Mouse (Mus musculus): ENCODE data around the gene Olfr168. TPM values are rescaled to one million over a fixed set of nuclear protein-coding genes. Genes with fewer than 3 reads are reported as not detected.
"Not testable (repeated sequence)": the region's sequence is repeated elsewhere in the genome, so short reads cannot be mapped to it uniquely, and the experiment has no call there.

Gene Olfr168
- polyA plus RNA-seq (2015; fragmentation: Nextera tagmentation; extraction: Ambion mirVana): not detected in 2 replicates

DNA sequence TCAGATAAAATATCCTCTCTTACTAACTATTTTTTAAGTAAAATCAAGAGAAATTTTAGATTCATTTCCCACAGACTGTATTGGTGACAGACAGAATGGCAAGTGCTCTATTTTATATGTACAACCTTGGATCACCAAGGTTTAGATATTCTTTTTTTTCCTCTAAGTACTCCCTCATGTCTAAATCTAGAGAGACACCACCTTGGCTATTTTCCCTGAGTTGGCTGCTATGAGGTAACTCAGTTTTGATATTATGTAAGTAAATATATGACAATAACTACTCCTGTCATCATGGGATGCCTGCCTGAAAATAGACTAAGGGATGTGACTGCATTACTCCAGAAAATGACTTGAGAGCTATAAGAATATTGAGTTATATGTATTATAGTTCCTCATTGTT is at the start of gene Olfr168:
Gene Olfr168, minus strand, starts transcription at position 101 of the 400 bp plus-strand sequence.
- Histone ChIP-seq H3K4me2 (ENCODE audit: low read length) (no peak within 1 kb of the TSS), H3K27me3 (ENCODE audit: control insufficient read depth, insufficient read depth, low read depth, low read length) (no peaks in the 10 kb centered on the region), H3K4me1 (ENCODE audit: control insufficient read depth, insufficient read depth, low read length) (no peaks in the 10 kb centered on the region), H3K9ac (ENCODE audit: low read depth, low read length) (no peak within 1 kb of the TSS), H3K27ac (ENCODE audit: low read length) (no peak within 1 kb of the TSS), H3K36me3 (ENCODE audit: control insufficient read depth, insufficient read depth, low read length) (no peaks in the 10 kb centered on the region), H3K4me3 (ENCODE audit: low read depth, low read length) (no peak within 1 kb of the TSS), H3K9me3 (replicated peaks; ENCODE audit: control insufficient read depth, low read length, poor library complexity, severe bottlenecking) (no peaks in the 10 kb centered on the region; the same call in 1 of the 2 replicates)
- ATAC-seq: no peak

DNA sequence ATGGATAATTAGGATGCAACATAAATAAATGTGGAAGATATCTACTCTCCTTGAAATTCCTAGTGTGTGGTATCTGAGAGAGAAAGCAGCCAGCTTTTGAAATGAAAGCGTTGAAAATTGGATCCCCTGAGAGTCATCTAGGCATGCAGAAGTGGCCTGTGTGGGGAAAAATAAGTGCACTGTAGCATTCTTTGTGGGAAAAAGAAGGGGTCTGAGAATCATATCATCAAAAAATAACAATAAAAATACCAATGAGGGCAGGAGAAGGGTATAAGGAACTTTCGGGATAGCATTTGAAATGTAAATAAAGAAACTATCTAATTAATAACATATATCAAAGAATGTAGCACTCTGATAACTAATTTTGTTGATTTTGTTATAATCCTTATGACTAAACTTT is 36.4 kb upstream of the Olfr168 start, which contains the start of gene Olfr169:
Gene Olfr169, minus strand, starts transcription at position 101 of the 400 bp plus-strand sequence.
- H3K9me3 ChIP-seq (replicated peaks; ENCODE audit: control insufficient read depth, low read length, poor library complexity, severe bottlenecking); H3K27me3 ChIP-seq (ENCODE audit: control insufficient read depth, insufficient read depth, low read depth, low read length); H3K4me2 ChIP-seq (ENCODE audit: low read length); ATAC-seq; H3K4me3 ChIP-seq (ENCODE audit: low read depth, low read length); H3K27ac ChIP-seq (ENCODE audit: low read length); H3K4me1 ChIP-seq (ENCODE audit: control insufficient read depth, insufficient read depth, low read length); H3K36me3 ChIP-seq (ENCODE audit: control insufficient read depth, insufficient read depth, low read length); H3K9ac ChIP-seq (ENCODE audit: low read depth, low read length): not testable (repeated sequence)
- 95% methylated on average over 2 of the region's 2 CpGs for WGBS

DNA sequence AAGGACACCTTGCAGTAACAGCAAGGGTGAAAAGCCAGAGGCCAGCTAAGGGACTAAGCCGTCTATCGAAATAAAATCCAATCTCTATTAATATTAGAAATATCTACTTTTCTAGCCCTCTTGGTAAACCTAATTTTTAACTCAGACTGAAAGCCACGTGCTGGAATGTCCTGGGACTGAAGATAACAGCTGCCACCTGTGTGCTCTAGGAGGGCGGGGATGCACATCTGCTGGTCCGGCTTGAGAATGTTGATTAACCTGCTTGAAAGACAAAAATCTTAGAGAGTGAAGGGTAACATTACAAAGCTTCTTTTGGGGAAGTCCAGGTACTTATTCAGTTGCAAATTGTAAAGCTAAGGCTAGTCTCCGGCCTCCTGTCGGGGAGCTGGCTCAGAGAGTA is 18.1 kb upstream of the Olfr168 start:
- H3K4me3 ChIP-seq (ENCODE audit: low read depth, low read length); H3K9ac ChIP-seq (ENCODE audit: low read depth, low read length); H3K36me3 ChIP-seq (ENCODE audit: control insufficient read depth, insufficient read depth, low read length); H3K27ac ChIP-seq (ENCODE audit: low read length); H3K27me3 ChIP-seq (ENCODE audit: control insufficient read depth, insufficient read depth, low read depth, low read length); H3K9me3 ChIP-seq (replicated peaks; ENCODE audit: control insufficient read depth, low read length, poor library complexity, severe bottlenecking); ATAC-seq; H3K4me1 ChIP-seq (ENCODE audit: control insufficient read depth, insufficient read depth, low read length); H3K4me2 ChIP-seq (ENCODE audit: low read length): not testable (repeated sequence)
- 92% methylated on average over 7 of the region's 7 CpGs for WGBS

- H3K27me3 ChIP-seq (ENCODE audit: control insufficient read depth, insufficient read depth, low read depth, low read length); H3K27ac ChIP-seq (ENCODE audit: low read length); H3K4me1 ChIP-seq (ENCODE audit: control insufficient read depth, insufficient read depth, low read length); H3K4me2 ChIP-seq (ENCODE audit: low read length); H3K9ac ChIP-seq (ENCODE audit: low read depth, low read length); H3K9me3 ChIP-seq (replicated peaks; ENCODE audit: control insufficient read depth, low read length, poor library complexity, severe bottlenecking); H3K4me3 ChIP-seq (ENCODE audit: low read depth, low read length); H3K36me3 ChIP-seq (ENCODE audit: control insufficient read depth, insufficient read depth, low read length); ATAC-seq: not testable (repeated sequence)
- 88% methylated on average over 3 of the region's 3 CpGs for WGBS
Measured at GRCm38 (mm10) chr16:19552246-19552645, 16.9 kb upstream of the Olfr168 start.

DNA sequence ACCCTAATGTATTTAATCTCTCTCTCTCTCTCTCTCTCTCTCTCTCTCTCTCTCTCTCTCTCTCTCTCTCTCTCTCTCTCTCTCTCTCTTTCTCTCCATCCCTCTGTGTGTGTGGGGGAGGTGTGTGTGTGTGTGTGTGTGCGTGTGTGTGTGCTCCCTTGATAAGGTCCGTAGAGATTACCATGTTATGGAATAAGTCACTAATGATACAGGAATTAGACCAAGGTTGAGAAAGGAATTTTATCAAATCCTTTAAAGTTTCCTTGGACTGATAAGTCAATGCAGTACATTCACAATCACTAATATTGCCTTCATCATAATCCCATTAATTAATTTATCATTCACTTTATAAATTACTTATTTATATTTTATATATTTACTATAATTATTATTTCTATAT is 13.2 kb downstream of the Olfr168 start, which contains the start of gene Olfr167:
Gene Olfr167, minus strand, starts transcription at position 101 of the 400 bp plus-strand sequence.
- Histone ChIP-seq H3K36me3 (ENCODE audit: control insufficient read depth, insufficient read depth, low read length) (no peaks in the 10 kb centered on the region), H3K27ac (ENCODE audit: low read length) (no peak within 1 kb of the TSS), H3K9me3 (replicated peaks; ENCODE audit: control insufficient read depth, low read length, poor library complexity, severe bottlenecking) (no peaks in the 10 kb centered on the region), H3K9ac (ENCODE audit: low read depth, low read length) (no peak within 1 kb of the TSS), H3K4me2 (ENCODE audit: low read length) (no peak within 1 kb of the TSS), H3K4me1 (ENCODE audit: control insufficient read depth, insufficient read depth, low read length) (no peaks in the 10 kb centered on the region), H3K27me3 (ENCODE audit: control insufficient read depth, insufficient read depth, low read depth, low read length) (no peaks in the 10 kb centered on the region), H3K4me3 (ENCODE audit: low read depth, low read length) (no peak within 1 kb of the TSS)
- 77% methylated on average over 2 of the region's 2 CpGs for WGBS
- no peak for ATAC-seq

DNA sequence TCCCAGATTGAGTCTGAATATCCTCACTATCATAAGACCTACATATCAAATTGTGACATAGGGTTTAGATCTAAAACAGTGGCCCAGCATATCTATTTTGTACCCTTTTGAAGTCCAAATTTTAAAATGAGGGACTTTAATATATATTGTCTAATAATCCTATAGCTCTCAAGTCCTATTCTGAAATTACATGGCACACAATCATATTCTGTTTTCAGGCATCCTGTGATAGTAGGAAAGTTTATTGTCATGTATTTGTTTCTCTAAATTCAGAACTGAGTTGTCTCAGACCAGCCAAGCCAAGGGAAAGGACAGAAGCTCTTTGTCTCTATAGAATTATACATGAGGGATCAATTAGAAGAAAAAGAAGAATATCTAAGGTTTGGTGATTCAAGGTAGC is 52.0 kb downstream of the Olfr168 start, which contains the start of gene Olfr166:
Gene Olfr166, plus strand, starts transcription at position 301 of the 400 bp plus-strand sequence.
- Histone ChIP-seq H3K4me2 (ENCODE audit: low read length) (no peak within 1 kb of the TSS), H3K4me3 (ENCODE audit: low read depth, low read length) (no peak within 1 kb of the TSS), H3K4me1 (ENCODE audit: control insufficient read depth, insufficient read depth, low read length) (no peaks in the 10 kb centered on the region), H3K9me3 (replicated peaks; ENCODE audit: control insufficient read depth, low read length, poor library complexity, severe bottlenecking) (no peaks in the 10 kb centered on the region; the same call in 1 of the 2 replicates), H3K36me3 (ENCODE audit: control insufficient read depth, insufficient read depth, low read length) (no peaks in the 10 kb centered on the region), H3K27me3 (ENCODE audit: control insufficient read depth, insufficient read depth, low read depth, low read length) (no peaks in the 10 kb centered on the region), H3K9ac (ENCODE audit: low read depth, low read length) (no peak within 1 kb of the TSS), H3K27ac (ENCODE audit: low read length) (no peak within 1 kb of the TSS)
- ATAC-seq: no peak

Other genes starting within 250 kb of the Olfr168 start
- gene Olfr164, start 221.5 kb downstream of the Olfr168 start, polyA plus RNA-seq (2015; fragmentation: Nextera tagmentation; extraction: Ambion mirVana): not detected in 2 replicates
- gene Olfr165, start 112.4 kb downstream of the Olfr168 start, polyA plus RNA-seq (2015; fragmentation: Nextera tagmentation; extraction: Ambion mirVana): not detected in 2 replicates
- not detected in 2 replicates for gene Olfr166, start 51.9 kb downstream of the Olfr168 start, polyA plus RNA-seq (2015; fragmentation: Nextera tagmentation; extraction: Ambion mirVana)
- gene Olfr167, start 13.3 kb downstream of the Olfr168 start, polyA plus RNA-seq (2015; fragmentation: Nextera tagmentation; extraction: Ambion mirVana): not detected in 2 replicates
- gene Olfr169, start 36.3 kb upstream of the Olfr168 start, polyA plus RNA-seq (2015; fragmentation: Nextera tagmentation; extraction: Ambion mirVana): not detected in 2 replicates
- not detected in 2 replicates for gene Olfr170, start 76.3 kb upstream of the Olfr168 start, polyA plus RNA-seq (2015; fragmentation: Nextera tagmentation; extraction: Ambion mirVana)
- not detected in 2 replicates for gene Olfr171, start 94.4 kb upstream of the Olfr168 start, polyA plus RNA-seq (2015; fragmentation: Nextera tagmentation; extraction: Ambion mirVana)
- gene Lamp3, start 170.8 kb upstream of the Olfr168 start, polyA plus RNA-seq (2015; fragmentation: Nextera tagmentation; extraction: Ambion mirVana): not detected in 2 replicates
- 41.8 and 47.5 TPM in 2 replicates for gene B3gnt5, start 224.7 kb upstream of the Olfr168 start, polyA plus RNA-seq (2015; fragmentation: Nextera tagmentation; extraction: Ambion mirVana)

Data from midbrain, embryonic 16.5 days (tissue).